Mouse (Mus musculus) lung, postnatal 25 days (tissue): Measurements from ENCODE around the gene Mid2.
"Not testable (repeated sequence)": the region's sequence is repeated elsewhere in the genome, so short reads cannot be mapped to it uniquely, and the experiment has no call there.

Experiments
- DNase-seq: peaks from one replicate; pipeline ENCODE4 v3.0.0; 2022; ENCODE audit warnings: low spot score

Gene Mid2

GRCm38 (mm10) chrX:140664479-140665241 is at the start of gene Mid2:
Gene Mid2 (plus strand): TSS chrX:140664599.
- DNase-seq = peak; percentile 20

GRCm38 (mm10) chrX:140624875-140625594 is 39.4 kb upstream of the Mid2 start:
- DNase-seq = no peak

- peak; percentile 2 for DNase-seq
Measured at GRCm38 (mm10) chrX:140638028-140638427, 26.4 kb upstream of the Mid2 start.

- DNase-seq = no peak
Measured at GRCm38 (mm10) chrX:140639592-140639991, 24.8 kb upstream of the Mid2 start.

GRCm38 (mm10) chrX:140660731-140661130 is 3.7 kb upstream of the Mid2 start:
- DNase-seq = no peak

- DNase-seq = no peak
Measured at GRCm38 (mm10) chrX:140663516-140663915, 883 bp upstream of the Mid2 start.

- no peak for DNase-seq
Measured at GRCm38 (mm10) chrX:140665242-140665810, 927 bp downstream of the Mid2 start.

- DNase-seq = no peak
Measured at GRCm38 (mm10) chrX:140675444-140675843, 11.0 kb downstream of the Mid2 start.

- peak; percentile 43 for DNase-seq
Measured at GRCm38 (mm10) chrX:140688335-140688734, 23.9 kb downstream of the Mid2 start.

- not testable (repeated sequence) for DNase-seq
Measured at GRCm38 (mm10) chrX:140697872-140698463, 33.6 kb downstream of the Mid2 start.

GRCm38 (mm10) chrX:140703224-140703623 is 38.8 kb downstream of the Mid2 start:
- no peak for DNase-seq

- no peak for DNase-seq
Measured at GRCm38 (mm10) chrX:140706077-140706476, 41.7 kb downstream of the Mid2 start.

- peak; percentile 60 for DNase-seq
Measured at GRCm38 (mm10) chrX:140722400-140722799, 58.0 kb downstream of the Mid2 start.

- no peak for DNase-seq
Measured at GRCm38 (mm10) chrX:140738986-140739385, 74.6 kb downstream of the Mid2 start.

- no peak for DNase-seq
Measured at GRCm38 (mm10) chrX:140743213-140743612, 78.8 kb downstream of the Mid2 start.

GRCm38 (mm10) chrX:140769794-140770193 is 105.4 kb downstream of the Mid2 start:
- no peak for DNase-seq

- no peak for DNase-seq
Measured at GRCm38 (mm10) chrX:140805340-140805739, 140.9 kb downstream of the Mid2 start.

- DNase-seq = no peak
Measured at GRCm38 (mm10) chrX:140813312-140814006, 149.1 kb downstream of the Mid2 start, which contains the start of gene Tex13b. Gene Tex13b (minus strand): TSS chrX:140813433.
